Mouse (Mus musculus) hindbrain, postnatal 0 days (tissue): ENCODE data around the gene Parp2. TPM values are rescaled to one million over a fixed set of nuclear protein-coding genes. Genes with fewer than 3 reads are reported as not detected.
A peak's percentile ranks its signal among the peaks of the same experiment; 100 is the strongest.

Source experiments
- ATAC-seq: fragments of 200-750 bp; cut with Nextera tagmentation; 2 replicates; pipeline ENCODE4 v1.8.0; 2017; ENCODE audit warnings: mild to moderate bottlenecking, moderate TSS enrichment, moderate library complexity
- DNase-seq: peaks from one replicate; pipeline ENCODE4 v3.0.0-alpha.2; 2015; ENCODE audit warnings: low spot score
- H3K27ac ChIP-seq: fragments of 300-500 bp; sonication (generic); 2 replicates; pipeline ENCODE4 v1.5.1; 2014; ENCODE audit warnings: mild to moderate bottlenecking
- H3K27me3 ChIP-seq: fragments of 300-500 bp; sonication (generic); 2 replicates; pipeline ENCODE4 v1.6.1; 2014; ENCODE audit warnings: low read length, mixed read lengths; ENCODE audit not compliant: insufficient read depth
- H3K36me3 ChIP-seq: fragments of 300-500 bp; sonication (generic); 2 replicates; pipeline ENCODE4 v1.6.1; 2014; ENCODE audit warnings: low read length, mixed read lengths; ENCODE audit not compliant: insufficient read depth
- H3K4me1 ChIP-seq: fragments of 300-500 bp; sonication (generic); 2 replicates; pipeline ENCODE4 v1.6.1; 2014; ENCODE audit warnings: antibody characterized with exemption, low read length, mixed read lengths; ENCODE audit not compliant: insufficient read depth
- H3K4me2 ChIP-seq: fragments of 300-500 bp; sonication (generic); 2 replicates; pipeline ENCODE4 v1.6.1; 2014; ENCODE audit warnings: low read depth, mild to moderate bottlenecking, low read length, moderate library complexity, mixed read lengths
- H3K4me3 ChIP-seq: fragments of 300-500 bp; sonication (generic); 2 replicates; pipeline ENCODE4 v1.5.1; 2014; ENCODE audit warnings: low read length
- H3K9ac ChIP-seq: fragments of 300-500 bp; sonication (generic); replicated peaks from 2 replicates; pipeline ENCODE4 v1.6.1; 2014; ENCODE audit warnings: mild to moderate bottlenecking, low read length, moderate library complexity, mixed read lengths
- H3K9me3 ChIP-seq: fragments of 300-500 bp; sonication (generic); 2 replicates; pipeline ENCODE4 v1.6.1; 2016; ENCODE audit warnings: low read length, mixed read lengths
- CTCF ChIP-seq: IDR thresholded peaks from 2 replicates; pipeline ENCODE4 v1.5.1; 2016; ENCODE audit warnings: antibody characterized with exemption, control low read depth, low read depth
- WGBS: fragments of 180-500 bp; shearing (Covaris S2); extraction: QIAGEN DNeasy Blood & Tissue Kit; methylation state at CpG from one replicate; pipeline ENCODE4 v1.1.7; 2014; 5-methylcytosine and 5-hydroxymethylcytosine counted together
- polyA plus RNA-seq: library from polyadenylated mRNA; unstranded; fragments of >200 nt; fragmentation: Nextera tagmentation; extraction: Ambion mirVana; gene quantifications from 2 replicates; pipeline ENCODE4 v1.2.1, GENCODE M21; 2015
- total RNA-seq: library from RNA; depleted of rRNA; stranded (reverse); fragments of >200 nt; gene quantifications from 2 replicates; pipeline ENCODE4 v1.2.3, GENCODE M21; 2014

Parp2 gene
- total and polyA plus RNA-seq, 2 experiments from 2014 or later: 19.7 to 36.6 TPM

DNA sequence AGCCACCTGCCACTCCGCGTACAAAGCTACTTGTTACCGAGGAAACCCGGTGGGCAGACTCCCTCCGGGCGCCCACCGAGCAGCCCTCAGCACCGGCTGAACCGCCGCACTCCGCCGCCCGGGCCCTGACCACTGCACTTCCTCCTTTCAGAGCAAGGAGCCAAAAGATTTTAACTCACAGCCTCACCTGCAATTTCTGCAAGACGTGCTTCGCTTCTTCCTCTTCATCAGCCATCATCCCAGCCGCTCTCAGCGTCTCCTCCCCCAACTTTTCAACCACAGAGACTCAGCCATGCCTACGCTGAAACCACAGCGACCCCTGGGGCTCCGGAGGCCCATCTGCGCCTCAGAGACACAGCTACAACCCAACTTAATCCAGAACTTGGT is 22.4 kb upstream of the Parp2 start, which contains the start of gene Ttc5:
TSS of gene Ttc5 (minus strand) at position 269 of the 387 bp plus-strand sequence.
- Histone ChIP-seq H3K9ac (peak within 1 kb of the TSS; percentile 75), H3K27me3 (no peaks in the 10 kb centered on the region), H3K27ac (peak within 1 kb of the TSS; percentile 88; the same call in 1 of the 2 replicates), H3K4me1 (0 out of 2 replicates have a peak, but pooled peaks cover 6% of the 10 kb centered on the region), H3K36me3 (0 out of 2 replicates have a peak, but pooled peaks cover 11% of the 10 kb centered on the region), H3K9me3 (no peaks in the 10 kb centered on the region), H3K4me2 (peak within 1 kb of the TSS; percentile 65), H3K4me3 (peak within 1 kb of the TSS; percentile 81)
- WGBS: under 1% methylated on average over 21 of the region's 21 CpGs
- peak; percentile 94 for TF ChIP-seq CTCF
- DNase-seq: peak; percentile 93
- peak; percentile 98 for ATAC-seq

- Histone ChIP-seq H3K27ac (no peak overlapping the region), H3K4me3 (no peak overlapping the region), H3K36me3 (no peaks in the 10 kb centered on the region), H3K9ac (no peak overlapping the region), H3K27me3 (no peaks in the 10 kb centered on the region), H3K4me1 (0 out of 2 replicates have a peak, but pooled peaks cover 6% of the 10 kb centered on the region), H3K9me3 (no peaks in the 10 kb centered on the region), H3K4me2 (no peak overlapping the region)
- ATAC-seq (no peak), DNase-seq (peak; percentile 51)
- 9% methylated on average over 2 of the region's 2 CpGs for WGBS
- peak; percentile 56 for TF ChIP-seq CTCF
These were observed 19.5 kb upstream of the Parp2 start for GRCm38 (mm10) chr14:50788157-50788556.

- Histone ChIP-seq H3K36me3 (no peaks in the 10 kb centered on the region), H3K27me3 (no peaks in the 10 kb centered on the region), H3K9me3 (no peaks in the 10 kb centered on the region), H3K27ac (no peak overlapping the region), H3K4me1 (no peaks in the 10 kb centered on the region), H3K4me2 (no peak overlapping the region), H3K4me3 (no peak overlapping the region), H3K9ac (no peak overlapping the region)
- 92% methylated on average over 24 of the region's 24 CpGs for WGBS
- TF ChIP-seq CTCF: no peak
- ATAC-seq: no peak
- no peak for DNase-seq
These were observed 12.2 kb upstream of the Parp2 start for GRCm38 (mm10) chr14:50795261-50795935.

DNA sequence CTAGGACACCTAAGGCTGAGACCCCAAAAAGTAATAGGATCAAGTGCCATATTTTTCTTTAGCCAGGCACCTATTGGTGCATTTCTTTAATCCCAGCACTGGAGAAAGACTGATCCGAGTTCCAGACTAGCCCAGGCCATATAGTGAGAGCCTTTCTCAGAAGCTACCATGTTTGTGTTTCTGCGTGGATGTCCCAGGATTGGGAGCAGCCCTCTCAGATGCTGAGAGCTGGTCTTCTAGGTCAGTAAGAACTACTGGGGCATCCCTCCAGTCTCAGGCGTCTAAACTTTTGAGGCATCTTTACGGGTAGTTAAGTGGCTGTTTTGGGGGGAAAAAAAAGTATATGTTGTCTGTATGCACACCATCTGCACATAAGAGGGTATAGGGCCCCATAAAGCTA is 11.7 kb upstream of the Parp2 start:
- no peak for ATAC-seq
- WGBS: 87% methylated on average over 4 of the region's 4 CpGs

GRCm38 (mm10) chr14:50796464-50796863 is 11.2 kb upstream of the Parp2 start:
- ATAC-seq (no peak), DNase-seq (no peak)
- no peaks in the 10 kb centered on the region for H3K36me3 ChIP-seq
- H3K4me1 ChIP-seq: no peaks in the 10 kb centered on the region
- H3K9me3 ChIP-seq: no peaks in the 10 kb centered on the region
- no peaks in the 10 kb centered on the region for H3K27me3 ChIP-seq
- no peak overlapping the region for H3K27ac ChIP-seq
- 83% methylated on average over 1 of the region's 1 CpGs for WGBS
- H3K9ac ChIP-seq: no peak overlapping the region
- TF ChIP-seq CTCF: no peak
- H3K4me3 ChIP-seq: no peak overlapping the region
- no peak overlapping the region for H3K4me2 ChIP-seq

More for the DNA sequence above, 11.7 kb upstream of the Parp2 start:
- Histone ChIP-seq H3K27ac (no peak overlapping the region), H3K4me1 (no peaks in the 10 kb centered on the region), H3K9ac (no peak overlapping the region), H3K4me2 (no peak overlapping the region), H3K4me3 (no peak overlapping the region), H3K9me3 (no peaks in the 10 kb centered on the region), H3K36me3 (no peaks in the 10 kb centered on the region), H3K27me3 (no peaks in the 10 kb centered on the region)
- TF ChIP-seq CTCF: no peak
- no peak for DNase-seq

GRCm38 (mm10) chr14:50798512-50798911 is 9.1 kb upstream of the Parp2 start:
- no peak overlapping the region for H3K9ac ChIP-seq
- WGBS: 63% methylated on average over 2 of the region's 2 CpGs
- no peaks in the 10 kb centered on the region for H3K9me3 ChIP-seq
- no peaks in the 10 kb centered on the region for H3K27me3 ChIP-seq
- H3K4me3 ChIP-seq: no peak overlapping the region
- peak; percentile 58 for TF ChIP-seq CTCF
- H3K36me3 ChIP-seq: no peaks in the 10 kb centered on the region
- peak; percentile 16 for DNase-seq
- H3K4me2 ChIP-seq: no peak overlapping the region
- no peak overlapping the region for H3K27ac ChIP-seq
- no peak for ATAC-seq
- H3K4me1 ChIP-seq: no peaks in the 10 kb centered on the region
